Comparison of ENCODE assay signal across 9 mouse cellular contexts in genomic region chr10:79822372-79822771, GRCm38 (mm10). TPM values are rescaled to one million over a fixed set of nuclear protein-coding genes. Genes with fewer than 3 reads are reported as not detected.
DNase-seq lines count a peak whose midpoint lies in the region; ATAC-seq and TF ChIP-seq lines count a peak whose summit lies in the region.
"Had no signal": no experiment of that assay in that cellular context is flagged by ENCODE, and none has a peak within 500 bp of the region (broad histone marks: within the 10 kb centered on the region; RNA-seq: fewer than 3 reads in every experiment).

No protein-coding gene starts in this region.

- H3K9me3 ChIP-seq in neural tube, embryonic 11.5 days (ENCODE audit: control insufficient read depth, low read length): no peaks in the 10 kb centered on the region
- H3K9me3 ChIP-seq in kidney, postnatal 0 days (replicated peaks; ENCODE audit: low read length): no peaks in the 10 kb centered on the region
- no peaks in the 10 kb centered on the region for H3K9me3 ChIP-seq in lung, embryonic 15.5 days
- H3K9me3 ChIP-seq in stomach, embryonic 16.5 days (replicated peaks; ENCODE audit: control insufficient read depth, low read length): no peaks in the 10 kb centered on the region
- H3K9me3 ChIP-seq: G1E had no signal

- no peak for ATAC-seq in neural tube, embryonic 11.5 days (ENCODE audit: insufficient read depth, low FRiP score, low TSS enrichment)
- peak; percentile 79 for ATAC-seq in kidney, postnatal 0 days (replicated peaks; ENCODE audit: low FRiP score, low read depth)
- ATAC-seq in lung, embryonic 15.5 days (ENCODE audit: borderline replicate concordance, extremely low read depth, low FRiP score, low TSS enrichment): peak; percentile 67
- peak; percentile 88 for ATAC-seq in stomach, embryonic 16.5 days (ENCODE audit: insufficient read depth, low FRiP score)

- DNase-seq in neural tube, embryonic 11.5 days (ENCODE audit: low spot score): no peak
- no peak for DNase-seq in neural tube, embryonic 10.5 days (ENCODE audit: extremely low spot score, low spot score)
- DNase-seq in kidney, postnatal 0 days (ENCODE audit: low spot score): peak; percentile 68
- no peak for DNase-seq in frontal cortex, postnatal 14 days (ENCODE audit: low spot score in 2 of 2)
- no peak for DNase-seq in gastrocnemius, postnatal 4 days (ENCODE audit: low spot score in 2 of 2)
- no peak for DNase-seq in cerebellum, postnatal 25 days

- H3K4me2 ChIP-seq in neural tube, embryonic 11.5 days (ENCODE audit: low read depth): no peak overlapping the region
- peak overlapping the region; percentile 44 for H3K4me2 ChIP-seq in kidney, postnatal 0 days (ENCODE audit: low read length)
- peak overlapping the region; percentile 44 for H3K4me2 ChIP-seq in lung, embryonic 15.5 days
- peak overlapping the region; percentile 50 for H3K4me2 ChIP-seq in stomach, embryonic 16.5 days (ENCODE audit: low read depth, low read length)

- peaks cover 8% of the 10 kb centered on the region; the same call in 1 of the 2 replicates for H3K36me3 ChIP-seq in neural tube, embryonic 11.5 days (ENCODE audit: control insufficient read depth, insufficient read depth, low read length)
- H3K36me3 ChIP-seq in kidney, postnatal 0 days (ENCODE audit: insufficient read depth, low read length): peaks cover 10% of the 10 kb centered on the region; the same call in 1 of the 2 replicates
- peaks cover 9% of the 10 kb centered on the region; the same call in 1 of the 2 replicates for H3K36me3 ChIP-seq in lung, embryonic 15.5 days
- no peaks in the 10 kb centered on the region for H3K36me3 ChIP-seq in stomach, embryonic 16.5 days (ENCODE audit: control insufficient read depth, insufficient read depth, low read length)
- H3K36me3 ChIP-seq: G1E had no signal

- WGBS in neural tube, embryonic 11.5 days: 43% methylated on average over 16 of the region's 17 CpGs
- WGBS in kidney, postnatal 0 days: 18% methylated on average over 17 of the region's 17 CpGs
- 28% methylated on average over 17 of the region's 17 CpGs for WGBS in lung, embryonic 15.5 days
- 24% methylated on average over 17 of the region's 17 CpGs for WGBS in stomach, embryonic 16.5 days

- H3K4me3 ChIP-seq in neural tube, embryonic 11.5 days (ENCODE audit: low read depth, low read length): no peak overlapping the region
- H3K4me3 ChIP-seq in kidney, postnatal 0 days (replicated peaks; ENCODE audit: low read depth, low read length): peak overlapping the region; percentile 9; the same call in 1 of the 2 replicates
- peak overlapping the region; percentile 12; the same call in 1 of the 2 replicates for H3K4me3 ChIP-seq in lung, embryonic 15.5 days
- peak overlapping the region; percentile 40 for H3K4me3 ChIP-seq in stomach, embryonic 16.5 days (replicated peaks; ENCODE audit: low read length)

- no peak for TF ChIP-seq CTCF in kidney, postnatal 0 days (IDR thresholded peaks at IDR 0.05; ENCODE audit: low read depth)

- H3K4me1 ChIP-seq in neural tube, embryonic 11.5 days (ENCODE audit: control insufficient read depth, insufficient read depth, low read length): peaks cover 5% of the 10 kb centered on the region; the same call in 1 of the 2 replicates
- peaks cover 24% of the 10 kb centered on the region for H3K4me1 ChIP-seq in kidney, postnatal 0 days (replicated peaks; ENCODE audit: insufficient read depth, low read length)
- H3K4me1 ChIP-seq in lung, embryonic 15.5 days: peaks cover 21% of the 10 kb centered on the region
- H3K4me1 ChIP-seq in stomach, embryonic 16.5 days (ENCODE audit: control insufficient read depth, insufficient read depth, low read length): peaks cover 32% of the 10 kb centered on the region

- 0 out of 2 replicates have a peak overlapping the region, but pooled peaks have one; percentile 20 for H3K27ac ChIP-seq in neural tube, embryonic 11.5 days (ENCODE audit: low read depth, low read length)
- H3K27ac ChIP-seq in kidney, postnatal 0 days: peak overlapping the region; percentile 27
- peak overlapping the region; percentile 55; the same call in 1 of the 2 replicates for H3K27ac ChIP-seq in lung, embryonic 15.5 days
- peak overlapping the region; percentile 95 for H3K27ac ChIP-seq in stomach, embryonic 16.5 days (ENCODE audit: low read length)

- H3K9ac ChIP-seq in neural tube, embryonic 11.5 days (ENCODE audit: low read length): no peak overlapping the region
- peak overlapping the region; percentile 44 for H3K9ac ChIP-seq in kidney, postnatal 0 days (ENCODE audit: low read depth, low read length)
- H3K9ac ChIP-seq in lung, embryonic 15.5 days: 0 out of 2 replicates have a peak overlapping the region, but pooled peaks have one; percentile 4
- peak overlapping the region; percentile 57 for H3K9ac ChIP-seq in stomach, embryonic 16.5 days (ENCODE audit: low read length)

- no peaks in the 10 kb centered on the region for H3K27me3 ChIP-seq in neural tube, embryonic 11.5 days (ENCODE audit: control insufficient read depth, insufficient read depth, low read length)
- H3K27me3 ChIP-seq in kidney, postnatal 0 days (ENCODE audit: insufficient read depth, low read length): no peaks in the 10 kb centered on the region
- H3K27me3 ChIP-seq in lung, embryonic 15.5 days: no peaks in the 10 kb centered on the region
- no peaks in the 10 kb centered on the region for H3K27me3 ChIP-seq in stomach, embryonic 16.5 days (ENCODE audit: control insufficient read depth, insufficient read depth, low read length)

RNA-seq across cellular contexts. Expression of gene Misp, which starts 1.6 kb away (rescaled TPM):
- 0.77 and 1.6 TPM in 2 replicates for polyA plus RNA-seq in neural tube, embryonic 11.5 days (2014; fragmentation: Nextera tagmentation; extraction: Ambion mirVana)
- 24.5 and 24.8 TPM in 2 replicates for polyA plus RNA-seq in kidney, postnatal 0 days (2015; fragmentation: Nextera tagmentation; extraction: Ambion mirVana)
- 7.7 and 10.2 TPM in 2 replicates for polyA plus RNA-seq in lung, embryonic 15.5 days (2015; fragmentation: Nextera tagmentation; extraction: Ambion mirVana)
- polyA plus RNA-seq in stomach, embryonic 16.5 days (2015; fragmentation: Nextera tagmentation; extraction: Ambion mirVana): 50.6 and 62.3 TPM in 2 replicates
- total RNA-seq in gastrocnemius, postnatal 4 days (2021): under 1 TPM in 1 of 2 experiments, not detected in 1; 0.42 TPM
- polyA plus RNA-seq: G1E had no signal

RNA-seq across cellular contexts. Expression of gene Palm, which starts 29.0 kb away (rescaled TPM):
- 150 and 155 TPM in 2 replicates for polyA plus RNA-seq in neural tube, embryonic 11.5 days (2014; fragmentation: Nextera tagmentation; extraction: Ambion mirVana)
- polyA plus RNA-seq in kidney, postnatal 0 days (2015; fragmentation: Nextera tagmentation; extraction: Ambion mirVana): 132 and 152 TPM in 2 replicates
- polyA plus RNA-seq in lung, embryonic 15.5 days (2015; fragmentation: Nextera tagmentation; extraction: Ambion mirVana): 61.3 and 63.7 TPM in 2 replicates
- polyA plus RNA-seq in stomach, embryonic 16.5 days (2015; fragmentation: Nextera tagmentation; extraction: Ambion mirVana): 56.8 and 58.0 TPM in 2 replicates
- 10 to 100 TPM; 42.1 to 50.8 TPM for total RNA-seq in gastrocnemius, postnatal 4 days (2021)

RNA-seq across cellular contexts. Expression of gene Prss57, which starts 31.6 kb away (rescaled TPM):
- polyA plus RNA-seq in neural tube, embryonic 11.5 days (2014; fragmentation: Nextera tagmentation; extraction: Ambion mirVana): 0.23 TPM in 1 of 2 replicates, not detected in the other
- polyA plus RNA-seq in kidney, postnatal 0 days (2015; fragmentation: Nextera tagmentation; extraction: Ambion mirVana): 0.04 and 0.06 TPM in 2 replicates
- polyA plus RNA-seq in lung, embryonic 15.5 days (2015; fragmentation: Nextera tagmentation; extraction: Ambion mirVana): 0.40 and 1.9 TPM in 2 replicates
- polyA plus RNA-seq in stomach, embryonic 16.5 days (2015; fragmentation: Nextera tagmentation; extraction: Ambion mirVana): 0.55 and 0.72 TPM in 2 replicates
- not detected for total RNA-seq in gastrocnemius, postnatal 4 days (2021)
- polyA plus RNA-seq: G1E had no signal

RNA-seq across cellular contexts. Expression of gene Ptbp1, which starts 31.9 kb away (rescaled TPM):
- polyA plus RNA-seq in neural tube, embryonic 11.5 days (2014; fragmentation: Nextera tagmentation; extraction: Ambion mirVana): 215 and 216 TPM in 2 replicates
- 220 and 238 TPM in 2 replicates for polyA plus RNA-seq in kidney, postnatal 0 days (2015; fragmentation: Nextera tagmentation; extraction: Ambion mirVana)
- 367 and 368 TPM in 2 replicates for polyA plus RNA-seq in lung, embryonic 15.5 days (2015; fragmentation: Nextera tagmentation; extraction: Ambion mirVana)
- 268 and 308 TPM in 2 replicates for polyA plus RNA-seq in stomach, embryonic 16.5 days (2015; fragmentation: Nextera tagmentation; extraction: Ambion mirVana)
- total RNA-seq in gastrocnemius, postnatal 4 days (2021): 100 to 1,000 TPM; 167 to 170 TPM

RNA-seq across cellular contexts. Expression of gene Fstl3, which starts 45.3 kb away (rescaled TPM):
- polyA plus RNA-seq in neural tube, embryonic 11.5 days (2014; fragmentation: Nextera tagmentation; extraction: Ambion mirVana): 1.3 and 1.7 TPM in 2 replicates
- polyA plus RNA-seq in kidney, postnatal 0 days (2015; fragmentation: Nextera tagmentation; extraction: Ambion mirVana): 32.9 and 38.7 TPM in 2 replicates
- 19.2 and 20.5 TPM in 2 replicates for polyA plus RNA-seq in lung, embryonic 15.5 days (2015; fragmentation: Nextera tagmentation; extraction: Ambion mirVana)
- polyA plus RNA-seq in stomach, embryonic 16.5 days (2015; fragmentation: Nextera tagmentation; extraction: Ambion mirVana): 18.1 and 23.1 TPM in 2 replicates
- total RNA-seq in gastrocnemius, postnatal 4 days (2021): 1 to 10 TPM; 1.1 to 2.1 TPM

Comparison
In these comparisons a context has a peak if more than half of its experiments do, and no peak if none do; other contexts are left out.
1. H3K27ac ChIP-seq: peak in every context shown above with its lines; median percentile 95 in stomach, embryonic 16.5 days; 55 in lung, embryonic 15.5 days; 27 in kidney, postnatal 0 days; 20 in neural tube, embryonic 11.5 days.